Mouse (Mus musculus): ENCODE measurements around the gene Bnip3. TPM values are rescaled to one million over a fixed set of nuclear protein-coding genes. Genes with fewer than 3 reads are reported as not detected.

Gene Bnip3
- polyA plus RNA-seq, 1 experiment from 2014 or later: 78.5 TPM

GRCm38 (mm10) chr7:138854201-138854600 lies 55.1 kb downstream of the Bnip3 start:
- Histone ChIP-seq H3K9ac (ENCODE audit: low read depth, low read length) (no peak overlapping the region), H3K4me2 (replicated peaks; ENCODE audit: low read depth, low read length) (no peak overlapping the region), H3K9me3 (ENCODE audit: control insufficient read depth, low read length) (no peaks in the 10 kb centered on the region), H3K4me1 (ENCODE audit: control insufficient read depth, insufficient read depth, low read length) (no peaks in the 10 kb centered on the region), H3K27ac (ENCODE audit: low read depth, low read length) (no peak overlapping the region), H3K27me3 (ENCODE audit: control insufficient read depth, insufficient read depth, low read length) (no peaks in the 10 kb centered on the region), H3K4me3 (ENCODE audit: low read length) (no peak overlapping the region), H3K36me3 (ENCODE audit: control insufficient read depth, insufficient read depth, low read length) (peaks cover 27% of the 10 kb centered on the region)
- WGBS: 100% methylated on average over 2 of the region's 2 CpGs
- no peak for ATAC-seq (ENCODE audit: low FRiP score, low TSS enrichment)

GRCm38 (mm10) chr7:138853417-138854031 lies 55.8 kb downstream of the Bnip3 start:
- no peaks in the 10 kb centered on the region for H3K4me1 ChIP-seq (ENCODE audit: control insufficient read depth, insufficient read depth, low read length)
- 93% methylated on average over 4 of the region's 4 CpGs for WGBS
- no peaks in the 10 kb centered on the region for H3K27me3 ChIP-seq (ENCODE audit: control insufficient read depth, insufficient read depth, low read length)
- no peak for ATAC-seq (ENCODE audit: low FRiP score, low TSS enrichment)
- no peak overlapping the region for H3K27ac ChIP-seq (ENCODE audit: low read depth, low read length)
- H3K4me3 ChIP-seq (ENCODE audit: low read length): no peak overlapping the region
- no peaks in the 10 kb centered on the region for H3K9me3 ChIP-seq (ENCODE audit: control insufficient read depth, low read length)
- H3K36me3 ChIP-seq (ENCODE audit: control insufficient read depth, insufficient read depth, low read length): peaks cover 28% of the 10 kb centered on the region
- no peak overlapping the region for H3K9ac ChIP-seq (ENCODE audit: low read depth, low read length)
- H3K4me2 ChIP-seq (replicated peaks; ENCODE audit: low read depth, low read length): no peak overlapping the region

- no peak overlapping the region for H3K4me3 ChIP-seq (ENCODE audit: low read length)
- peaks cover 15% of the 10 kb centered on the region for H3K4me1 ChIP-seq (ENCODE audit: control insufficient read depth, insufficient read depth, low read length)
- H3K9me3 ChIP-seq (ENCODE audit: control insufficient read depth, low read length): no peaks in the 10 kb centered on the region
- no peak overlapping the region for H3K4me2 ChIP-seq (replicated peaks; ENCODE audit: low read depth, low read length)
- peaks cover 24% of the 10 kb centered on the region for H3K36me3 ChIP-seq (ENCODE audit: control insufficient read depth, insufficient read depth, low read length)
- no peak for ATAC-seq (ENCODE audit: low FRiP score, low TSS enrichment)
- no peak overlapping the region for H3K9ac ChIP-seq (ENCODE audit: low read depth, low read length)
- H3K27me3 ChIP-seq (ENCODE audit: control insufficient read depth, insufficient read depth, low read length): no peaks in the 10 kb centered on the region
- H3K27ac ChIP-seq (ENCODE audit: low read depth, low read length): no peak overlapping the region
Observed at GRCm38 (mm10) chr7:138850083-138850482, 59.2 kb downstream of the Bnip3 start.

GRCm38 (mm10) chr7:138848028-138848920 lies 61.0 kb downstream of the Bnip3 start:
- Histone ChIP-seq H3K36me3 (ENCODE audit: control insufficient read depth, insufficient read depth, low read length) (peaks cover 19% of the 10 kb centered on the region), H3K9ac (ENCODE audit: low read depth, low read length) (peak overlapping the region; percentile 93; the same call in 1 of the 2 replicates), H3K27me3 (ENCODE audit: control insufficient read depth, insufficient read depth, low read length) (no peaks in the 10 kb centered on the region), H3K9me3 (ENCODE audit: control insufficient read depth, low read length) (no peaks in the 10 kb centered on the region), H3K27ac (ENCODE audit: low read depth, low read length) (no peak overlapping the region), H3K4me2 (replicated peaks; ENCODE audit: low read depth, low read length) (peak overlapping the region; percentile 87; the same call in 1 of the 2 replicates), H3K4me1 (ENCODE audit: control insufficient read depth, insufficient read depth, low read length) (peaks cover 21% of the 10 kb centered on the region), H3K4me3 (ENCODE audit: low read length) (peak overlapping the region; percentile 96; the same call in 1 of the 2 replicates)
- ATAC-seq (ENCODE audit: low FRiP score, low TSS enrichment): no peak
- 88% methylated on average over 7 of the region's 7 CpGs for WGBS

- no peak overlapping the region for H3K27ac ChIP-seq (ENCODE audit: low read depth, low read length)
- 55% methylated on average over 13 of the region's 13 CpGs for WGBS
Observed at GRCm38 (mm10) chr7:138847316-138848027, 61.8 kb downstream of the Bnip3 start.

GRCm38 (mm10) chr7:138846502-138846991 lies 62.8 kb downstream of the Bnip3 start:
- peaks cover 21% of the 10 kb centered on the region for H3K4me1 ChIP-seq (ENCODE audit: control insufficient read depth, insufficient read depth, low read length)
- peaks cover 5% of the 10 kb centered on the region for H3K36me3 ChIP-seq (ENCODE audit: control insufficient read depth, insufficient read depth, low read length)
- H3K9ac ChIP-seq (ENCODE audit: low read depth, low read length): peak overlapping the region; percentile 93
- peak overlapping the region; percentile 87 for H3K4me2 ChIP-seq (replicated peaks; ENCODE audit: low read depth, low read length)
- under 1% methylated on average over 48 of the region's 61 CpGs for WGBS
- H3K9me3 ChIP-seq (ENCODE audit: control insufficient read depth, low read length): no peaks in the 10 kb centered on the region
- peak; percentile 75 for ATAC-seq (ENCODE audit: low FRiP score, low TSS enrichment)
- peak overlapping the region; percentile 96 for H3K4me3 ChIP-seq (ENCODE audit: low read length)
- no peaks in the 10 kb centered on the region for H3K27me3 ChIP-seq (ENCODE audit: control insufficient read depth, insufficient read depth, low read length)
- peak overlapping the region; percentile 82 for H3K27ac ChIP-seq (ENCODE audit: low read depth, low read length)

More at GRCm38 (mm10) chr7:138847316-138848027, 61.8 kb downstream of the Bnip3 start:
- no peak for ATAC-seq (ENCODE audit: low FRiP score, low TSS enrichment)
- Histone ChIP-seq H3K27me3 (ENCODE audit: control insufficient read depth, insufficient read depth, low read length) (no peaks in the 10 kb centered on the region), H3K9me3 (ENCODE audit: control insufficient read depth, low read length) (no peaks in the 10 kb centered on the region), H3K36me3 (ENCODE audit: control insufficient read depth, insufficient read depth, low read length) (peaks cover 11% of the 10 kb centered on the region), H3K4me3 (ENCODE audit: low read length) (peak overlapping the region; percentile 96), H3K4me1 (ENCODE audit: control insufficient read depth, insufficient read depth, low read length) (peaks cover 21% of the 10 kb centered on the region), H3K9ac (ENCODE audit: low read depth, low read length) (peak overlapping the region; percentile 93), H3K4me2 (replicated peaks; ENCODE audit: low read depth, low read length) (peak overlapping the region; percentile 87)

GRCm38 (mm10) chr7:138845544-138846391 lies 63.6 kb downstream of the Bnip3 start, which contains the start of the genes Ppp2r2d and Mapk1ip1:
Gene Ppp2r2d, plus strand, starts transcription at chr7:138846079.
Gene Mapk1ip1, minus strand, starts transcription at chr7:138846273.
- H3K27ac ChIP-seq (ENCODE audit: low read depth, low read length): peak within 1 kb of the TSS; percentile 82
- peak; percentile 95 for ATAC-seq (ENCODE audit: low FRiP score, low TSS enrichment)

GRCm38 (mm10) chr7:138845111-138845510 lies 64.2 kb downstream of the Bnip3 start:
- Histone ChIP-seq H3K27me3 (ENCODE audit: control insufficient read depth, insufficient read depth, low read length) (no peaks in the 10 kb centered on the region), H3K27ac (ENCODE audit: low read depth, low read length) (no peak overlapping the region), H3K9me3 (ENCODE audit: control insufficient read depth, low read length) (no peaks in the 10 kb centered on the region), H3K4me3 (ENCODE audit: low read length) (peak overlapping the region; percentile 96), H3K4me1 (ENCODE audit: control insufficient read depth, insufficient read depth, low read length) (peaks cover 21% of the 10 kb centered on the region), H3K36me3 (ENCODE audit: control insufficient read depth, insufficient read depth, low read length) (peaks cover 5% of the 10 kb centered on the region; the same call in 1 of the 2 replicates), H3K9ac (ENCODE audit: low read depth, low read length) (peak overlapping the region; percentile 93; the same call in 1 of the 2 replicates), H3K4me2 (replicated peaks; ENCODE audit: low read depth, low read length) (peak overlapping the region; percentile 65)
- 22% methylated on average over 8 of the region's 8 CpGs for WGBS
- no peak for ATAC-seq (ENCODE audit: low FRiP score, low TSS enrichment)

More at GRCm38 (mm10) chr7:138845544-138846391, 63.6 kb downstream of the Bnip3 start, which contains the start of the genes Ppp2r2d and Mapk1ip1:
- H3K4me1 ChIP-seq (ENCODE audit: control insufficient read depth, insufficient read depth, low read length): peaks cover 21% of the 10 kb centered on the region
- peak within 1 kb of the TSS; percentile 87 for H3K4me2 ChIP-seq (replicated peaks; ENCODE audit: low read depth, low read length)
- peak within 1 kb of the TSS; percentile 93 for H3K9ac ChIP-seq (ENCODE audit: low read depth, low read length)
- peaks cover 5% of the 10 kb centered on the region; the same call in 1 of the 2 replicates for H3K36me3 ChIP-seq (ENCODE audit: control insufficient read depth, insufficient read depth, low read length)
- H3K9me3 ChIP-seq (ENCODE audit: control insufficient read depth, low read length): no peaks in the 10 kb centered on the region
- peak within 1 kb of the TSS; percentile 96 for H3K4me3 ChIP-seq (ENCODE audit: low read length)
- WGBS: under 1% methylated on average over 51 of the region's 51 CpGs
- H3K27me3 ChIP-seq (ENCODE audit: control insufficient read depth, insufficient read depth, low read length): no peaks in the 10 kb centered on the region
